Mouse (Mus musculus): Measurements from ENCODE around the gene Usp47.
A peak's percentile ranks its signal among the peaks of the same experiment; 100 is the strongest.

DNA sequence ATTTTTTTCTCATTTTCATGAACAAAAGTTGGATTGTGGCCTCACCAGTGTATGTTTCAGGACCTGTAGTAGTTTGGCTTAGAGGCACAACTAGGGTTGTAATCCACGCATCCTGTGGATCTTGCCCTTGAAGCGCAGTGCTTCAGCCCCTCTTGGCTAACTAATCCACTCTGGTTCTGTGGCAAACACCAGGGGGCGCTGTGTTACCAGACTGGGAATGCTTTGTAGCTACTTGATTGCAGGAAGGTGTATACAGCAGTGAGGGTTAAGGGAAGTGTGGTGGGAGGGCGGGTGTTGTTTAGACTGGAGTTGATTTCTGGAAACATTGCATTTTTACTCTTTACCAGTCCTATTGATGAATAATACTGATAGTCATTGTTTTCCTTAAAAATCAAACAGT lies 61.8 kb downstream of the Usp47 start:
- TF ChIP-seq CTCF (IDR thresholded peaks at IDR 0.05; ENCODE audit: extremely low read depth, insufficient read length, insufficient replicate concordance, low read depth, low read length) (peak; percentile 85; the same call in 1 of the 2 replicates), POLR2A (IDR thresholded peaks at IDR 0.05; ENCODE audit: low read depth, low read length) (no peak)
